ENCODE assay signal across 20 mouse cellular contexts in the genomic region with DNA sequence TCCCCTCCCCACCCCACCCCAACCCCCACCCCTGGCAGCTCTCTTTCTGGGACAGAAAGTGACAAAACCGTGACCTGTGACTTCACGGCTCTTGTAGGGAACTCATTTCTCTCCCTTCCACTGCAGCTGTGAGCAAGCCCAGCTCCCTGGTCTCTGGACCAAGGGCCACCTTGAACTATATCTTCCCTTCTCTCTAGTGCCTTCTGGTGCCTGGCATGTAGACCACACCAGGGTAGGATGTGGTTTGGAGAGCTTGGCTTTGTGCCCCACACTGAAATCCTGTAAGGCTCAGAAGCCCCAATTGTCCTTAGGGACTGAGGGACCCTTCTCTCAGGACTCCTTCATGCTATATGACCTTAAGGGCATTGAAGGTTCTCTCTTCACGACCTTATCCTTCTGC. TPM values are rescaled to one million over a fixed set of nuclear protein-coding genes. Genes with fewer than 3 reads are reported as not detected.
"Had no signal": no experiment of that assay in that cellular context is flagged by ENCODE, and none has a peak within 500 bp of the region (broad histone marks: within the 10 kb centered on the region; RNA-seq: fewer than 3 reads in every experiment).

No protein-coding gene starts in this region.

- H3K4me2 ChIP-seq: kidney, embryonic 15.5 days; liver, embryonic 13.5 days; midbrain, embryonic 12.5 days; neural tube, embryonic 13.5 days had no signal

- H3K9me3 ChIP-seq: kidney, embryonic 15.5 days; liver, embryonic 13.5 days; midbrain, embryonic 12.5 days; neural tube, embryonic 13.5 days had no signal

- DNase-seq: kidney, postnatal 10 days; kidney, postnatal 36 days; layer of hippocampus, postnatal 36 days; liver, embryonic 13.5 days; lung, adult 2 months; lung, postnatal 14 days; lung, postnatal 4 days; retina, postnatal 1 day; right cerebral cortex, postnatal 25 days; spleen, adult 18-20 months; thymus, adult 2 months; thymus, postnatal 14 days; thymus, postnatal 4 days had no signal

- H3K4me3 ChIP-seq: kidney, embryonic 15.5 days; left cerebral cortex, adult 2 months; liver, embryonic 13.5 days; midbrain, embryonic 12.5 days; myocyte; neural tube, embryonic 13.5 days had no signal

- H3K36me3 ChIP-seq: kidney, embryonic 15.5 days; liver, embryonic 13.5 days; midbrain, embryonic 12.5 days; neural tube, embryonic 13.5 days had no signal

- H3K9ac ChIP-seq: kidney, embryonic 15.5 days; liver, embryonic 13.5 days; midbrain, embryonic 12.5 days; neural tube, embryonic 13.5 days had no signal

- ATAC-seq: midbrain, embryonic 16.5 days had no signal

- H3K4me1 ChIP-seq: liver, embryonic 13.5 days had no signal

- H3K27me3 ChIP-seq: kidney, embryonic 15.5 days; liver, embryonic 13.5 days; midbrain, embryonic 12.5 days; neural tube, embryonic 13.5 days had no signal

- H3K27ac ChIP-seq: kidney, embryonic 15.5 days; left cerebral cortex, adult 2 months; liver, embryonic 13.5 days; midbrain, embryonic 12.5 days; neural tube, embryonic 13.5 days had no signal

RNA-seq across cellular contexts. Expression of a gene that starts 24.9 kb away (rescaled TPM):
- total RNA-seq: monocyte, adult 5-6 weeks had no signal
